Comparison of ENCODE assay signal across 14 mouse cellular contexts in the genomic region with DNA sequence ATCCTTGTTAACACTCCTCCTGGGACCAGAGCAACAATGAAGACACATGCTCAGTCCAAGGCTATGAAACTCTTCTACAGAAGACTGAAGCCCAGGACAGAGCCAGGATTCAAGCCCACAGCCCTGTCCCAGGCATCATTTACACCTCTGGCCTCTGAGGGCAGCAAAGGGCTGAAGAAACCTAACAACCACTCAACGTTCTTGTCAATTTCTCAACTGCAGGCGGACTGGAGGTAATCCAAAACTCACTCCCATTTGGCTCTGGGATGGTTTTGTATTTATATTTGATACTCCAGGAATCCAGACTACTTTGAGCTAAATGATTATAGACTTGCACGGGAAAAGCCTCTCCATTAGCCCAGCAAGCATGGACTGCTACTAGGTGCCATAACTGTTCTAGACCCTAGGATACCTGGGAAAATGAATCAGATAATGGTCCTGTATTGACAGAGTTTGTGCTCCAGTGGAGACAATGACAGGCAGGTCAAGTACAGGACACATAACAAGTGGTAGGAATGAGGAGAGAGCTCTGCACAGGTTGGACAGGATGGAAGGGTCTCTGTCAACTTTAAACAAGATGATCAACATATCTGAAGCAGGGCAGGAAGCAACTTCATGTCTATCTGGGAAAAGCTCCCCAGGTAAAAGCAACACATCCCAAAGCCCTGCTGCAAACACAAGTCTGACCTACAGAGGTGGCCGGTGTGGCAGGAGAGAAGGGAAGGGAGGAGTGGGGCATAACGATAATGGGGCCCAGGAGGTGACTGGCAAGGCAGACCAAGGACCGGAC. TPM values are rescaled to one million over a fixed set of nuclear protein-coding genes. Genes with fewer than 3 reads are reported as not detected.
DNase-seq lines count a peak whose midpoint lies in the region; ATAC-seq and TF ChIP-seq lines count a peak whose summit lies in the region.
"Had no signal": no experiment of that assay in that cellular context is flagged by ENCODE, and none has a peak within 500 bp of the region (broad histone marks: within the 10 kb centered on the region; RNA-seq: fewer than 3 reads in every experiment).

No protein-coding gene starts in this region.

- no peak overlapping the region for H3K27ac ChIP-seq in kidney, postnatal 0 days
- H3K27ac ChIP-seq in intestine, embryonic 14.5 days (ENCODE audit: low read depth) = no peak overlapping the region
- H3K27ac ChIP-seq: hindbrain, embryonic 14.5 days had no signal

- H3K4me1 ChIP-seq in kidney, postnatal 0 days (replicated peaks; ENCODE audit: insufficient read depth, low read length) = peaks cover 38% of the 10 kb centered on the region
- H3K4me1 ChIP-seq in intestine, embryonic 14.5 days (replicated peaks; ENCODE audit: control insufficient read depth, insufficient read depth, low read length) = peaks cover 57% of the 10 kb centered on the region

- H3K9ac ChIP-seq in kidney, postnatal 0 days (ENCODE audit: low read depth, low read length) = no peak overlapping the region
- no peak overlapping the region for H3K9ac ChIP-seq in intestine, embryonic 14.5 days (ENCODE audit: low read length)
- H3K9ac ChIP-seq: hindbrain, embryonic 14.5 days had no signal

- peak; percentile 35 for DNase-seq in kidney, postnatal 0 days (ENCODE audit: low spot score)
- no peak for DNase-seq in kidney, postnatal 36 days
- peak; percentile 31 for DNase-seq in gonadal fat pad, adult 2 months (ENCODE audit: low read depth)
- DNase-seq in intestine, embryonic 14.5 days (ENCODE audit: low spot score) = peak; percentile 50
- peak; percentile 74 for DNase-seq in lung, postnatal 25 days (ENCODE audit: low spot score)
- no peak for DNase-seq in natural killer cell, adult 2 months (ENCODE audit: low spot score in 2 of 2)
- DNase-seq in thymus, postnatal 25 days = no peak
- no peak for DNase-seq in gastrocnemius, postnatal 25 days
- DNase-seq: cerebellum, adult 9-11 months had no signal

- peak; percentile 22; the same call in 1 of the 2 replicates for TF ChIP-seq CTCF in kidney, postnatal 0 days (IDR thresholded peaks at IDR 0.05; ENCODE audit: low read depth)

- H3K4me3 ChIP-seq in kidney, postnatal 0 days (replicated peaks; ENCODE audit: low read depth, low read length) = no peak overlapping the region
- H3K4me3 ChIP-seq in intestine, embryonic 14.5 days (ENCODE audit: low read depth, low read length) = no peak overlapping the region
- H3K4me3 ChIP-seq: erythroblast, embryonic 14.5 days had no signal

- WGBS in kidney, postnatal 0 days = 48% methylated on average over 6 of the region's 6 CpGs
- 61% methylated on average over 6 of the region's 6 CpGs for whole genome bisulfite sequencing in intestine, embryonic 14.5 days

- no peak overlapping the region for H3K4me2 ChIP-seq in kidney, postnatal 0 days (ENCODE audit: low read length)
- H3K4me2 ChIP-seq in intestine, embryonic 14.5 days (ENCODE audit: low read length) = no peak overlapping the region
- H3K4me2 ChIP-seq: hindbrain, embryonic 14.5 days had no signal

- no peaks in the 10 kb centered on the region for H3K9me3 ChIP-seq in kidney, postnatal 0 days (replicated peaks; ENCODE audit: low read length)
- H3K9me3 ChIP-seq in intestine, embryonic 14.5 days (ENCODE audit: control insufficient read depth, low read length) = no peaks in the 10 kb centered on the region
- H3K9me3 ChIP-seq: G1E had no signal

- H3K27me3 ChIP-seq in kidney, postnatal 0 days (ENCODE audit: insufficient read depth, low read length) = no peaks in the 10 kb centered on the region
- H3K27me3 ChIP-seq in intestine, embryonic 14.5 days (replicated peaks; ENCODE audit: control insufficient read depth, insufficient read depth, low read length) = no peaks in the 10 kb centered on the region

- no peaks in the 10 kb centered on the region for H3K36me3 ChIP-seq in kidney, postnatal 0 days (ENCODE audit: insufficient read depth, low read length)
- 0 out of 2 replicates have a peak, but pooled peaks cover 7% of the 10 kb centered on the region for H3K36me3 ChIP-seq in intestine, embryonic 14.5 days (ENCODE audit: control insufficient read depth, insufficient read depth, low read length)

- ATAC-seq in kidney, postnatal 0 days (replicated peaks; ENCODE audit: low FRiP score, low read depth) = no peak
- no peak for ATAC-seq in intestine, embryonic 14.5 days (replicated peaks; ENCODE audit: low FRiP score, low TSS enrichment, low read depth)

RNA-seq across cellular contexts. Expression of a gene that starts 5.7 kb away (rescaled TPM):
- polyA plus RNA-seq in kidney, postnatal 0 days (2015; fragmentation: Nextera tagmentation; extraction: Ambion mirVana) = 68.7 and 81.7 TPM in 2 replicates
- polyA plus RNA-seq in gonadal fat pad, adult 2 months (2012; rRNA removed) = 97.0 and 129 TPM in 2 replicates
- polyA plus RNA-seq in intestine, embryonic 14.5 days (2014; fragmentation: Nextera tagmentation; extraction: Ambion mirVana) = 104 and 109 TPM in 2 replicates
- 10 to 100 TPM; 43.4 to 55.8 TPM for total RNA-seq in gastrocnemius, postnatal 25 days (2021)

RNA-seq across cellular contexts. Expression of a gene that starts 27.5 kb away (rescaled TPM):
- not detected in 2 replicates for polyA plus RNA-seq in kidney, postnatal 0 days (2015; fragmentation: Nextera tagmentation; extraction: Ambion mirVana)
- 1.1 TPM in 1 of 2 replicates, not detected in the other for polyA plus RNA-seq in gonadal fat pad, adult 2 months (2012; rRNA removed)
- polyA plus RNA-seq in intestine, embryonic 14.5 days (2014; fragmentation: Nextera tagmentation; extraction: Ambion mirVana) = not detected in 2 replicates
- not detected for total RNA-seq in gastrocnemius, postnatal 25 days (2021)
- total RNA-seq: G1E; layer of hippocampus, postnatal 14 days; neutrophil, adult 5-6 weeks had no signal
- polyA plus RNA-seq: erythroblast, embryonic 14.5 days; G1E; hindbrain, embryonic 14.5 days had no signal

Comparison
In these comparisons a context has a peak if more than half of its experiments do, and no peak if none do; other contexts are left out.
1. DNase-seq: peak in kidney, postnatal 0 days (single experiment), gonadal fat pad, adult 2 months (single experiment), intestine, embryonic 14.5 days (single experiment) and lung, postnatal 25 days (single experiment); none in kidney, postnatal 36 days (0 of 2), natural killer cell, adult 2 months (0 of 2), thymus, postnatal 25 days (single experiment) and gastrocnemius, postnatal 25 days (single experiment).